Comparison of ENCODE assay signal across 20 mouse cellular contexts in genomic region chr6:97315311-97315710, GRCm38 (mm10).
"Had no signal": no experiment of that assay in that cellular context is flagged by ENCODE, and none has a peak within 500 bp of the region (broad histone marks: within the 10 kb centered on the region; RNA-seq: fewer than 3 reads in every experiment).

No protein-coding gene starts in this region.

- H3K9ac ChIP-seq: limb, embryonic 13.5 days; liver, embryonic 12.5 days; liver, embryonic 15.5 days; lung, embryonic 15.5 days had no signal

- H3K4me3 ChIP-seq: layer of hippocampus, adult 2 months; limb, embryonic 10.5 days; limb, embryonic 13.5 days; liver, embryonic 12.5 days; liver, embryonic 15.5 days; lung, embryonic 15.5 days; midbrain, embryonic 10.5 days had no signal

- H3K27me3 ChIP-seq: limb, embryonic 13.5 days; liver, embryonic 12.5 days; liver, embryonic 15.5 days; lung, embryonic 15.5 days; megakaryocyte, embryonic 14.5 days had no signal

- H3K27ac ChIP-seq: kidney, postnatal 0 days; layer of hippocampus, adult 2 months; limb, embryonic 10.5 days; limb, embryonic 13.5 days; liver, embryonic 12.5 days; liver, embryonic 15.5 days; lung, embryonic 15.5 days; midbrain, embryonic 10.5 days had no signal

- H3K36me3 ChIP-seq: limb, embryonic 10.5 days; limb, embryonic 13.5 days; liver, embryonic 15.5 days; lung, embryonic 15.5 days had no signal

- DNase-seq: kidney, adult 18-20 months; kidney, postnatal 25 days; layer of hippocampus, adult 9-11 months; liver; lung, adult 18-20 months; lung, postnatal 10 days; lung, postnatal 36 days; midbrain, embryonic 14.5 days; thymus, adult 2 months; thymus, postnatal 25 days had no signal

- H3K9me3 ChIP-seq: limb, embryonic 10.5 days; limb, embryonic 13.5 days; liver, embryonic 12.5 days; liver, embryonic 15.5 days; lung, embryonic 15.5 days; megakaryocyte, embryonic 14.5 days; midbrain, embryonic 10.5 days had no signal

- ATAC-seq: intestine, embryonic 16.5 days; liver, embryonic 12.5 days had no signal

- H3K4me2 ChIP-seq: limb, embryonic 13.5 days; liver, embryonic 12.5 days; liver, embryonic 15.5 days; lung, embryonic 15.5 days had no signal
